Mouse (Mus musculus) NIH3T3 (cell line): Measurements from ENCODE around the gene AA986860.
A peak's percentile ranks its signal among the peaks of the same experiment; 100 is the strongest.

Experiments used
- DNase-seq: peaks from one replicate; pipeline ENCODE4 v3.0.0-alpha.2; 2012; ENCODE audit warnings: low read depth

The AA986860 gene

GRCm38 (mm10) chr1:130775691-130776331, 44.0 kb downstream of the AA986860 start:
- no peak for DNase-seq

DNA sequence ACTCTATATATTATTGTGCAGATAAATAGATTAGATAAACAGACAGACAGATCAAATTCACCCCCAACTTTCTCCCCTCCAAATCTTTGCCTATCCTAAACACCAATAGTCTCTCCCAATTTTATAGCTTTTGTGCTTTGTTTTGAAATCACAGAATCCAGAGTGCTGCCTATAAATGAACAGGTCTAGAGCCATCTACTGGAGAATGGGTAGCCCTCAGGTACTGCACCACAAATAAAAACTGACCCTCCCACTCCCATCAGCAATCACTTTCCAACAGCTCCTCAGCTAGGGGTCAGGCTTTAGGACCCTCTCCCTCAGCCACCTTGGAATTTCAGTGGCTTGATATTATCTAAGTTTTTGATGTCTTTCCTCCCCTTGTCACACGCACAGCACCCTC, 44.9 kb downstream of the AA986860 start:
- DNase-seq, result peak; percentile 30

DNA sequence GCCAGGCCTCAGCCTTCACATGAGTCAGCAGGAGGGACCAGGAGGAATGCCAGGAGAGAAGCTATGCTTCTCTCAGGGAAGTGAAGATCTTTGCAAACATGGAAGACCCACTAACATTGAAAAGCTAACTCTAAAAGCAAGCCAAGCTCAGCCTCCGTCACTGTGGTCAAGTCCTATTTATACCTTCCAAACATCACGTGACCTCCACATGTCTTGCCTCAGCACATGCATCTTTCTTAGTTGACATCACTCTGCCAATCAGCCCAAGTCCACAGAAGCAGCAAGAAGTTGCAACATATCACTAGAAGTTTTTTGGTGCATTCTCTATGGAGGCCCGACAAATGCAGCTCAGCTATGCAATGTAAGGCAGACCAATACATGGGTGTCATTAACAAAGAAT, 48.1 kb downstream of the AA986860 start:
- no peak for DNase-seq

GRCm38 (mm10) chr1:130784054-130784453, 52.3 kb downstream of the AA986860 start:
- peak; percentile 40 for DNase-seq

- DNase-seq, result no peak
Measured at GRCm38 (mm10) chr1:130787001-130787400, 55.2 kb downstream of the AA986860 start.

DNA sequence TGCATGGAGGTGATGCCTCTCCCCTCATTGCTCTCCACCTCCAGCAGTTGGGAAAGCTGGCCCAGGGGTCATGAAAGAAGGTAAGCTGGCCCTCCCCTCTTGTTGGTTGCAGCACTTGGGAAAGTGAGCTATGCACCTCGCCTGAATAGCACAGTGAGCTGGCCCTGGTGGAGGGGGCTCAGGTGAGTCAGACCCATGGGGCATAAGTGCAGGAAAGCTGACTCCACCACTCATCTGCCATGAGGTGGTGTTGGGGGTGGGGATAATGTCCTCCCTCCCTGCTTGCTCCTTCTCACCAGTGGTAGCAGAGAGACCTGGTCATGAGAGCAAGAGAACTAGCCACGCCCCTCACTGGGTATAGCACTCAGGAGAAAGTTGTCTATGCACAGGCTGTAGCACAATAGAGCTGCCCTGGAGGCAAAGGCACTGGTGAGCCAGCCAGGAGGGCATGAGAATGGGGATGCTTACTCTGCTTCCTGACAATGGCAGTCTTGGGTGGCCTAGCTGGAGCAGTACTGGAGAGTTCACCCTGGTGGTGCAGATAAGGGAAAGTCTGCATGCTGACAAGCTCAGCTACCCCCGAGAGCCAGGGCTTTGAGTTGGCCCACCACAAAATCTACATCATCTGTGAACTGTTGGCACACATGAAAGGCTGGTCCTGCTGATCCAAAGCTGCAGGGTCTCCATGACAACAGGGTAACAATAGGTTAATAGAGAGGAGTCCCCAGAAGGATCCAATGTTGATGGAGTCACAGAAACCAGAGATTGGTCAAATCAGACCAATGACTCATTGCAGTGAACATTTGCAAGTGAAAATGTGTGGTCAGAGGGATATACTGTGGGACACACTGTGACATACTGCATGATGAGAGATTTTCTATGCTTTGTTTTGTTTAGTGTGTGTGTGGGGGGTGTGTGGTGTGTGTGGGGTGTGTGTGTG, 58.0 kb downstream of the AA986860 start:
- DNase-seq, result no peak
